Mouse (Mus musculus): ENCODE results near the gene Sox5. TPM values are rescaled to one million over a fixed set of nuclear protein-coding genes. Genes with fewer than 3 reads are reported as not detected.
A peak's percentile ranks its signal among the peaks of the same experiment; 100 is the strongest.

Gene Sox5
- total and polyA plus RNA-seq, 3 experiments = 0.08 to 0.47 (median 0.46) TPM

GRCm38 (mm10) chr6:144579301-144579700, 202.5 kb downstream of the Sox5 start:
- peak; percentile 67 for DNase-seq (ENCODE audit: extremely low read depth)
- Histone ChIP-seq H3K27ac (ENCODE audit: insufficient read depth, low read depth) (no peak overlapping the region; the same call in 1 of the 2 replicates), H3K4me1 (ENCODE audit: control insufficient read depth in 1 of 2, insufficient read depth in 2 of 2) (peaks cover 0 to 41% of the 10 kb centered on the region in 2 experiments; a peak in 2 of 4 replicates), H3K27me3 (replicated peaks) (no peaks in the 10 kb centered on the region), H3K4me2 (ENCODE audit: insufficient read depth, low read depth, poor library complexity, severe bottlenecking) (no peak overlapping the region), H3K9ac (ENCODE audit: insufficient read depth, low read depth) (no peak overlapping the region), H3K4me3 (replicated peaks in 1 of 3; ENCODE audit: low read depth in 2 of 3, low read length in 2 of 3, poor library complexity in 1 of 3) (no peak overlapping the region), H3K9me3 (replicated peaks; ENCODE audit: low read length) (no peaks in the 10 kb centered on the region), H3K36me3 (replicated peaks in 1 of 2; ENCODE audit: control insufficient read depth in 1 of 2, insufficient read depth in 1 of 2, low read length in 1 of 2) (no peaks in the 10 kb centered on the region), H3K79me2 (replicated peaks; ENCODE audit: control insufficient read depth, extremely low read depth, insufficient read depth, poor library complexity, severe bottlenecking) (no peaks in the 10 kb centered on the region)
- in situ Hi-C loops (cut with MboI; ENCODE audit: low pct_ligation_motif_present, low pct_unique_long_range_greater_than_20kb, low sequenced_read_pairs) (no loop called here), dilution Hi-C loops (cut with MboI; ENCODE audit: extremely low pct_ligation_motif_present, extremely low pct_unique_long_range_greater_than_20kb, low sequenced_read_pairs) (no loop called here)
- 0 out of 2 replicates have a peak, but pooled peaks have one; percentile 9 for TF ChIP-seq ETS1 (conservative IDR thresholded peaks at IDR 0.05; ENCODE audit: low read depth, low read length)
- no peak for TF ChIP-seq MAX (IDR thresholded peaks at IDR 0.05; ENCODE audit: low read length)
- no peak for TF ChIP-seq SIN3A (IDR thresholded peaks at IDR 0.05; ENCODE audit: low read length)
- TF ChIP-seq ZC3H11A (IDR thresholded peaks at IDR 0.05; ENCODE audit: low read depth, low read length) = no peak
- peak; percentile 4 for TF ChIP-seq RAD21 (IDR thresholded peaks at IDR 0.05; ENCODE audit: low read depth, low read length)
- no peak for TF ChIP-seq MAFK (IDR thresholded peaks at IDR 0.05; ENCODE audit: insufficient replicate concordance, low read length)
- no peak for TF ChIP-seq RCOR1 (conservative IDR thresholded peaks at IDR 0.05; ENCODE audit: low read depth, low read length)
- TF ChIP-seq CHD2 (IDR thresholded peaks at IDR 0.05; ENCODE audit: low read length) = no peak

GRCm38 (mm10) chr6:144570850-144571249, 210.9 kb downstream of the Sox5 start:
- Histone ChIP-seq H3K79me2 (replicated peaks; ENCODE audit: control insufficient read depth, extremely low read depth, insufficient read depth, poor library complexity, severe bottlenecking) (no peaks in the 10 kb centered on the region), H3K36me3 (replicated peaks in 1 of 2; ENCODE audit: control insufficient read depth in 1 of 2, insufficient read depth in 1 of 2, low read length in 1 of 2) (no peaks in the 10 kb centered on the region), H3K4me1 (ENCODE audit: control insufficient read depth in 1 of 2, insufficient read depth in 2 of 2) (no peaks in the 10 kb centered on the region), H3K4me2 (ENCODE audit: insufficient read depth, low read depth, poor library complexity, severe bottlenecking) (no peak overlapping the region), H3K9ac (ENCODE audit: insufficient read depth, low read depth) (no peak overlapping the region), H3K4me3 (replicated peaks in 1 of 3; ENCODE audit: low read depth in 2 of 3, low read length in 2 of 3, poor library complexity in 1 of 3) (no peak overlapping the region), H3K9me3 (replicated peaks; ENCODE audit: low read length) (no peaks in the 10 kb centered on the region), H3K27me3 (replicated peaks) (no peaks in the 10 kb centered on the region), H3K27ac (ENCODE audit: insufficient read depth, low read depth) (no peak overlapping the region)
- in situ Hi-C loops (cut with MboI; ENCODE audit: low pct_ligation_motif_present, low pct_unique_long_range_greater_than_20kb, low sequenced_read_pairs) (no loop called here), dilution Hi-C loops (cut with MboI; ENCODE audit: extremely low pct_ligation_motif_present, extremely low pct_unique_long_range_greater_than_20kb, low sequenced_read_pairs) (no loop called here)
- TF ChIP-seq MAFK (IDR thresholded peaks at IDR 0.05; ENCODE audit: insufficient replicate concordance, low read length) = no peak
- no peak for TF ChIP-seq NELFE (IDR thresholded peaks at IDR 0.05; ENCODE audit: low read depth, low read length)
- no peak for TF ChIP-seq MAX (IDR thresholded peaks at IDR 0.05; ENCODE audit: low read length)
- no peak for TF ChIP-seq MYC (IDR thresholded peaks at IDR 0.05; ENCODE audit: low read depth, low read length)
- no peak for TF ChIP-seq MEF2A (IDR thresholded peaks at IDR 0.05; ENCODE audit: borderline replicate concordance, low read depth, low read length)
- TF ChIP-seq HCFC1 (IDR thresholded peaks at IDR 0.05; ENCODE audit: low read depth, low read length) = no peak
- TF ChIP-seq CTCF (conservative IDR thresholded peaks at IDR 0.05 in 1 of 2, IDR thresholded peaks at IDR 0.05 in 1 of 2; ENCODE audit: low read depth in 2 of 2, low read length in 2 of 2) = no peak
- no peak for TF ChIP-seq EP300 (IDR thresholded peaks at IDR 0.05; ENCODE audit: low read length)
- TF ChIP-seq PAX5 (IDR thresholded peaks at IDR 0.05; ENCODE audit: low read length) = no peak
- DNase-seq (ENCODE audit: extremely low read depth) = no peak

Measured in CH12.LX (cell line).